Mouse (Mus musculus) limb, embryonic 11.5 days (tissue): Measurements from ENCODE around the gene Olfr955. TPM values are rescaled to one million over a fixed set of nuclear protein-coding genes. Genes with fewer than 3 reads are reported as not detected.

Experiments used
- ATAC-seq: fragments of 200-750 bp; cut with Nextera tagmentation; 2 replicates; pipeline ENCODE4 v1.8.0; 2017; ENCODE audit warnings: low read depth; ENCODE audit not compliant: insufficient number of reproducible peaks, low FRiP score, low TSS enrichment
- DNase-seq: peaks from one replicate; pipeline ENCODE4 v3.0.0-alpha.2; 2015; ENCODE audit warnings: low spot score
- H3K27ac ChIP-seq: fragments of 300-500 bp; sonication (generic); replicated peaks from 2 replicates; pipeline ENCODE4 v1.5.1; 2014; ENCODE audit warnings: low read depth, mild to moderate bottlenecking, low read length
- H3K27me3 ChIP-seq: fragments of 300-500 bp; sonication (generic); 2 replicates; pipeline ENCODE4 v1.6.1; 2014; ENCODE audit warnings: mild to moderate bottlenecking, low read length, mixed read lengths; ENCODE audit not compliant: control insufficient read depth, insufficient read depth
- H3K36me3 ChIP-seq: fragments of 300-500 bp; sonication (generic); 2 replicates; pipeline ENCODE4 v1.6.1; 2014; ENCODE audit warnings: mild to moderate bottlenecking, low read length, moderate library complexity, mixed read lengths; ENCODE audit not compliant: control insufficient read depth, insufficient read depth
- H3K4me1 ChIP-seq: fragments of 300-500 bp; sonication (generic); 2 replicates; pipeline ENCODE4 v1.6.1; 2014; ENCODE audit warnings: low read length, mixed read lengths; ENCODE audit not compliant: control insufficient read depth, insufficient read depth
- H3K4me2 ChIP-seq: fragments of 300-500 bp; sonication (generic); 2 replicates; pipeline ENCODE4 v1.6.1; 2014; ENCODE audit warnings: low read depth, mild to moderate bottlenecking, moderate library complexity; ENCODE audit not compliant: severe bottlenecking
- H3K4me3 ChIP-seq: fragments of 300-500 bp; sonication (generic); 2 replicates; pipeline ENCODE4 v1.5.1; 2014; ENCODE audit warnings: low read depth, low read length
- H3K9ac ChIP-seq: fragments of 300-500 bp; sonication (generic); 2 replicates; pipeline ENCODE4 v1.6.1; 2014; ENCODE audit warnings: mild to moderate bottlenecking, low read length
- H3K9me3 ChIP-seq: fragments of 300-500 bp; sonication (generic); 2 replicates; pipeline ENCODE4 v1.6.1; 2016; ENCODE audit warnings: low read length; ENCODE audit not compliant: control insufficient read depth
- WGBS: fragments of 180-500 bp; shearing (Covaris S2); extraction: QIAGEN DNeasy Blood & Tissue Kit; methylation state at CpG from one replicate; pipeline ENCODE4 v1.1.7; 2014; 5-methylcytosine and 5-hydroxymethylcytosine counted together
- polyA plus RNA-seq: library from polyadenylated mRNA; unstranded; fragments of >200 nt; fragmentation: Nextera tagmentation; extraction: Ambion mirVana; gene quantifications from 2 replicates; pipeline ENCODE4 v1.2.1, GENCODE M21; 2014

The Olfr955 gene
- not detected in 2 replicates for polyA plus RNA-seq

- ATAC-seq: no peak
- 61% methylated on average over 1 of the region's 1 CpGs for WGBS
Measured at GRCm38 (mm10) chr9:39471844-39472243, at the start of gene Olfr955. Olfr955 (minus strand) TSS chr9:39471944.

GRCm38 (mm10) chr9:39518595-39518994 is 46.9 kb upstream of the Olfr955 start:
- Histone ChIP-seq H3K27me3 (no peaks in the 10 kb centered on the region), H3K4me1 (no peaks in the 10 kb centered on the region), H3K9me3 (no peaks in the 10 kb centered on the region), H3K9ac (no peak overlapping the region), H3K36me3 (no peaks in the 10 kb centered on the region), H3K4me3 (no peak overlapping the region), H3K4me2 (no peak overlapping the region), H3K27ac (no peak overlapping the region)
- ATAC-seq (no peak; the same call in 1 of the 2 replicates), DNase-seq (no peak)

More at GRCm38 (mm10) chr9:39471844-39472243, at the start of gene Olfr955:
- Histone ChIP-seq H3K9ac (no peak within 1 kb of the TSS), H3K4me2 (no peak within 1 kb of the TSS), H3K36me3 (no peaks in the 10 kb centered on the region), H3K4me3 (no peak within 1 kb of the TSS), H3K9me3 (no peaks in the 10 kb centered on the region), H3K27me3 (no peaks in the 10 kb centered on the region), H3K27ac (no peak within 1 kb of the TSS), H3K4me1 (no peaks in the 10 kb centered on the region)
- DNase-seq: no peak

DNA sequence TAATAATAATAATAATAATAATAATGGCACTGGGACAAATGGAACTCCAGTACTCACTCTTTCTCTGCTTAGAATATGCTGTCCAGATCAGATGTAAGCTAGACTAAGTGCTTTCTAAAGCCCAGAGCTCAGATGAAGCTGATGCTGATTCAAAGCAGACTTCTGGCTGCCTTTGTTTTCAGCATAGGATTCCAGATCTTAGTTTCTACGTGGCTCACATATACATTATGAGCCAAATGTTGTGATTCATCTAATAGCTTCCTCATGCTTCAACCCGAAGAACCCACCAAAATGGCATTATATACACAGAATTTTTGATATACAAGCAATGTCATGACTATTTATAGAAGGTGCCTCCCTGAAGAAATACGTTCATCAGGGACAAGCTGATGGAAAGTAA is 43.8 kb upstream of the Olfr955 start, which contains the start of gene Olfr957:
Olfr957 (minus strand) TSS at position 279 of the 400 bp plus-strand sequence.
- Histone ChIP-seq H3K4me1 (no peaks in the 10 kb centered on the region), H3K9ac (no peak within 1 kb of the TSS), H3K27me3 (no peaks in the 10 kb centered on the region), H3K9me3 (no peaks in the 10 kb centered on the region), H3K4me2 (no peak within 1 kb of the TSS), H3K4me3 (no peak within 1 kb of the TSS), H3K27ac (no peak within 1 kb of the TSS), H3K36me3 (no peaks in the 10 kb centered on the region)
- DNase-seq (no peak), ATAC-seq (no peak)
- WGBS: 76% methylated on average over 3 of the region's 3 CpGs

DNA sequence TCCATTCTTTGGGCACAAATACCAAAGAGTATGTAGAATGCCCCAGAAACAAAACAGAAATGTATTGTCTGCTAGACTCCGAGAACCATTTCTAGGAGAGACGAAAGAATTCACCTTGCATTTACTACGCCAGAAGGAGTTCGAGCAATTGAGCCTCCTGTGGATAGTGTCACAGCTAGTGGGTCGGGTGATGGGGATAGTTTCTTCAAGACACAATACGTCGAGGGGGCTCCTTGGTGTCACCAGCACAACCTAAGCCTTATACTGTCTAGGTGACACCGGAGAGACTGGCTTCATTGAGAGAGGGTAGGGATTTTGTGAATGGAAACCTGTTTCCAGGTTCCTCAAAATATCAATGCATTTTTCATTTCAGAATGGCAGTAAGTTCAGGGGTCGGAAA is 37.7 kb upstream of the Olfr955 start:
- 81% methylated on average over 9 of the region's 9 CpGs for WGBS
- ATAC-seq: no peak
- H3K27ac ChIP-seq: no peak overlapping the region

GRCm38 (mm10) chr9:39508998-39509397 is 37.3 kb upstream of the Olfr955 start:
- H3K4me2 ChIP-seq: no peak overlapping the region
- ATAC-seq (no peak), DNase-seq (peak; percentile 71)
- H3K4me3 ChIP-seq: no peak overlapping the region
- H3K27me3 ChIP-seq: no peaks in the 10 kb centered on the region
- H3K4me1 ChIP-seq: no peaks in the 10 kb centered on the region
- 11% methylated on average over 6 of the region's 6 CpGs for WGBS
- H3K9ac ChIP-seq: no peak overlapping the region
- H3K27ac ChIP-seq: no peak overlapping the region
- no peaks in the 10 kb centered on the region for H3K36me3 ChIP-seq
- no peaks in the 10 kb centered on the region for H3K9me3 ChIP-seq

More for the DNA sequence above, 37.7 kb upstream of the Olfr955 start:
- Histone ChIP-seq H3K9ac (no peak overlapping the region), H3K4me3 (no peak overlapping the region), H3K4me1 (no peaks in the 10 kb centered on the region), H3K36me3 (no peaks in the 10 kb centered on the region), H3K4me2 (no peak overlapping the region), H3K27me3 (no peaks in the 10 kb centered on the region), H3K9me3 (no peaks in the 10 kb centered on the region)
- no peak for DNase-seq

DNA sequence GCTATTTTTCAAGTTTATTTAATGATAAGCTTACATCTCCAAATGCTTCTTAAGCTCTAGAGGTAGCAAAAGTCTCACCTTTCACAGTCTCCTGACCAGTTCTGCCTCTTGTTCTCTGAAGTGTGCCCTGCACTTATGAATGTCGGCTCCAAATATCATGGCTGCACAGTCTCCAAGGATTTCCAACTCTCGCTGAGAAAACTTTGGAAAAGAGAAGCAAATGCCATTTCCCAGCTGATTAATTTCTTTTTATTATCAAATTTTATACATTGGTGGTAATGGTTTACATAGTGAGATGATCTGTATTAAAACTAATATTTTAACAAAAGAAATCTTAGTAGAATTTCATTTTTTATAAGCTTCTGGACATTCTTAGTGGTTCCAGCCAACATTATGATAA is 22.2 kb upstream of the Olfr955 start, which contains the start of gene Olfr44:
Olfr44 (minus strand) TSS at position 101 of the 400 bp plus-strand sequence.
- Histone ChIP-seq H3K27me3 (no peaks in the 10 kb centered on the region), H3K36me3 (no peaks in the 10 kb centered on the region), H3K4me1 (no peaks in the 10 kb centered on the region), H3K4me2 (no peak within 1 kb of the TSS), H3K4me3 (no peak within 1 kb of the TSS), H3K9me3 (no peaks in the 10 kb centered on the region), H3K9ac (no peak within 1 kb of the TSS), H3K27ac (no peak within 1 kb of the TSS)
- no peak for DNase-seq
- ATAC-seq: no peak
- 95% methylated on average over 2 of the region's 2 CpGs for WGBS

DNA sequence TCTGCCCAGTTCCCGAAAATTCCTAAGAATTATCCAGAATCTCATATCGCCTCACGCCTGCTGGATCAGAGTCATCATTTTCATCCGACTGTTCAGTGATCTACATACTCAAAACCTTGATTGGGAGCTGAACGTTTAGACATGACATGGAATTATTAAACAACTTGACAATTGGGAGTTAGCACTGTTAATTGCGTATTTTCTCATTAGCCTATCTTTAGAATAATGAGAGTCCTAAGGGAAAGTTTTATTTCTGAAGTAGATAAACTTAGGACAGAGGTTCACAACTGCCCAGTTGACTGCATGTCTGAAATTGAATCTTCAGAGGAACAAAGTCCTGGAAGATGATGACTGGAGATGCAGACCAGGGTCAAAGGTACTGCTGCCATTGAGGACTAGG is 15.3 kb downstream of the Olfr955 start, which contains the start of gene Olfr954:
Olfr954 (plus strand) TSS at position 301 of the 400 bp plus-strand sequence.
- Histone ChIP-seq H3K27me3 (no peaks in the 10 kb centered on the region), H3K36me3 (no peaks in the 10 kb centered on the region), H3K4me2 (no peak within 1 kb of the TSS), H3K27ac (no peak within 1 kb of the TSS), H3K9ac (no peak within 1 kb of the TSS), H3K4me1 (no peaks in the 10 kb centered on the region), H3K9me3 (no peaks in the 10 kb centered on the region), H3K4me3 (no peak within 1 kb of the TSS)
- WGBS: 87% methylated on average over 6 of the region's 6 CpGs
- DNase-seq (no peak), ATAC-seq (no peak)

DNA sequence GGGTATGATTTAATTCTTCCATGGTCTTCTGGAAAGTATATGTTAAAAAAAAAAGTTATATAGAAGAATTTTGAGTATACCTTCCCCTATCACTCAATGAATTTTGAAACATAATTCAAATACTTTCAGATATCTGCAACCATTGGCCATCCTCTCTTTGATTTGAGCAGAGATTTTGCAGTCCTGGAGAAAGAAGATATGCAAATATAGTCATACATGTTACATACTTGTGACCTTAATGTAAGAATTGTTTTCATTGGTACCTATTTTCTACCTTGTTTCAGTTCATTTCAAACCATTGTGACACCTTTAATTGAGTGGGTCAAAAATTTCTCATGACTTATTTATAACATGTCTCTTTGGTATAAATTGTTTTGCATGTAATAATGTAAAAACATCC is 44.7 kb downstream of the Olfr955 start, which contains the start of gene Olfr952:
Olfr952 (minus strand) TSS at position 101 of the 400 bp plus-strand sequence.
- Histone ChIP-seq H3K4me2 (no peak within 1 kb of the TSS), H3K9ac (no peak within 1 kb of the TSS), H3K4me3 (no peak within 1 kb of the TSS), H3K36me3 (no peaks in the 10 kb centered on the region), H3K27me3 (no peaks in the 10 kb centered on the region), H3K4me1 (no peaks in the 10 kb centered on the region), H3K27ac (no peak within 1 kb of the TSS), H3K9me3 (no peaks in the 10 kb centered on the region)
- ATAC-seq (no peak), DNase-seq (no peak)
